Mouse (Mus musculus): Measurements from ENCODE around the gene Cplane1. TPM values are rescaled to one million over a fixed set of nuclear protein-coding genes. Genes with fewer than 3 reads are reported as not detected.

The Cplane1 gene
- polyA plus RNA-seq, 1 experiment from 2014 or later = 34.8 TPM

Other genes starting within 250 kb of the Cplane1 start
- 63.7 and 65.7 TPM in 2 replicates for gene Wdr70, start 69.9 kb upstream of the Cplane1 start, polyA plus RNA-seq (2014; fragmentation: Nextera tagmentation; extraction: Ambion mirVana)
- gene Nup155, start 59.8 kb upstream of the Cplane1 start, polyA plus RNA-seq (2014; fragmentation: Nextera tagmentation; extraction: Ambion mirVana) = 11.2 and 14.2 TPM in 2 replicates